Mouse (Mus musculus) c-Kit-positive CD71-negative TER-119-negative erythroid progenitor cells, embryonic 14.5 days (primary cell): ENCODE data around the gene Gm10721.
A peak's percentile ranks its signal among the peaks of the same experiment; 100 is the strongest.
"Not testable (repeated sequence)": the region's sequence is repeated elsewhere in the genome, so short reads cannot be mapped to it uniquely, and the experiment has no call there.

Experiments used
- DNase-seq: peaks from one replicate; pipeline ENCODE4 v3.0.0-alpha.2; 2013; ENCODE audit warnings: low read depth

The Gm10721 gene

DNA sequence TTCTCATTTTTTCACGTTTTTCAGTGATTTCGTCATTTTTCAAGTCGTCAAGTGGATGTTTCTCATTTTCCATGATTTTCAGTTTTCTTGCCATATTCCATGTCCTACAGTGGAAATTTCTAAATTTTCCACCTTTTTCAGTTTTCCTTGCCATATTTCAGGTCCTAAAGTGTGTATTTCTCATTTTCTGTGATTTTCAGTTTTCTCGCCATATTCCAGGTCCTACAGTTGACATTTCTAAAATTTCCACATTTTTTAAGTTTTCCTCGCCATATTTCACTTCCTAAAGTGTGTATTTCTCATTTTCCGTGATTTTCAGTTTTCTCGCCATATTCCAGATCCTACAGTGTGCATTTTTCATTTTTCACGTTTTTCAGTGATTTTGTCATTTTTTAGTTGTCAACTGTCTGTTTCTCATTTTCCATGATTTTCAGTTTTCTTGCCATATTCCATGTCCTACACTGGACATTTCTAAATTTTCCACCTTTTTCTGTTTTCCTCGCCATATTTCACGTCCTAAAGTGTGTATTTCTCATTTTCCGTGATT lies at the start of gene Gm10721:
TSS of gene Gm10721 (plus strand) at position 408 of the 547 bp plus-strand sequence.
- not testable (repeated sequence) for DNase-seq

- peak; percentile 20 for DNase-seq
Observed at GRCm38 (mm10) chr9:3000445-3000972, 12.4 kb upstream of the Gm10721 start, which contains the start of gene Gm10722. Gene Gm10722, plus strand, starts transcription at chr9:3000922.

- DNase-seq = not testable (repeated sequence)
Observed at GRCm38 (mm10) chr9:3001006-3001405, 11.9 kb upstream of the Gm10721 start.

GRCm38 (mm10) chr9:3001948-3002659 lies 10.8 kb upstream of the Gm10721 start:
- not testable (repeated sequence) for DNase-seq

GRCm38 (mm10) chr9:3002794-3003396 lies 10.0 kb upstream of the Gm10721 start, which contains the start of gene Gm11168:
Gene Gm11168, plus strand, starts transcription at chr9:3003346.
- not testable (repeated sequence) for DNase-seq

GRCm38 (mm10) chr9:3006179-3006578 lies 6.8 kb upstream of the Gm10721 start:
- DNase-seq = not testable (repeated sequence)

DNA sequence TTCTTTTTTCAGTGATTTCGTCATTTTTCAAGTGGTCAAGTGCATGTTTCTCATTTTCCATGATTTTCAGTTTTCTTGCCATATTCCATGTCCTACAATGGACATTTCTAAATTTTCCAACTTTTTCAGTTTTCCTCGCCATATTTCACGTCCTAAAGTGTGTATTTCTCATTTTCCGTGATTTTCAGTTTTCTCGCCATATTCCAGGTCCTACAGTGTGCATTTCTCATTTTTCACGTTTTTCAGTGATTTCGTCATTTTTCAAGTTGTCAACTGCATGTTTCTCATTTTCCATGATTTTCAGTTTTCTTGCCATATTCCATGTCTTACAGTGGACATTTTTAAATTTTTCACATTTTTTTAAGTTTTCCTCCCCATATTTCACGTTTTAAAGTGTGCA lies 6.3 kb upstream of the Gm10721 start:
- not testable (repeated sequence) for DNase-seq

DNA sequence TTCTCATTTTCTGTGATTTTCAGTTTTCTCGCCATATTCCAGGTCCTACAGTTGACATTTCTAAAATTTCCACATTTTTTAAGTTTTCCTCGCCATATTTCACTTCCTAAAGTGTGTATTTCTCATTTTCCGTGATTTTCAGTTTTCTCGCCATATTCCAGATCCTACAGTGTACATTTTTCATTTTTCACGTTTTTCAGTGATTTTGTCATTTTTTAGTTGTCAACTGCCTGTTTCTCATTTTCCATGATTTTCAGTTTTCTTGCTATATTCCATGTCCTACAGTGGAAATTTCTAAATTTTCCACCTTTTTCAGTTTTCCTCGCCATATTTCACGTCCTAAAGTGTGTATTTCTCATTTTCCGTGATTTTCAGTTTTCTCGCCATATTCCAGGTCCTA lies 5.7 kb upstream of the Gm10721 start:
- DNase-seq = peak; percentile 7

- not testable (repeated sequence) for DNase-seq
Observed at GRCm38 (mm10) chr9:3009331-3009730, 3.6 kb upstream of the Gm10721 start.

- not testable (repeated sequence) for DNase-seq
Observed at GRCm38 (mm10) chr9:3012054-3012621, 802 bp upstream of the Gm10721 start.

- not testable (repeated sequence) for DNase-seq
Observed at GRCm38 (mm10) chr9:3015354-3015753, 2.4 kb downstream of the Gm10721 start, which contains the start of gene Gm10720. Gene Gm10720, plus strand, starts transcription at chr9:3015654.

DNA sequence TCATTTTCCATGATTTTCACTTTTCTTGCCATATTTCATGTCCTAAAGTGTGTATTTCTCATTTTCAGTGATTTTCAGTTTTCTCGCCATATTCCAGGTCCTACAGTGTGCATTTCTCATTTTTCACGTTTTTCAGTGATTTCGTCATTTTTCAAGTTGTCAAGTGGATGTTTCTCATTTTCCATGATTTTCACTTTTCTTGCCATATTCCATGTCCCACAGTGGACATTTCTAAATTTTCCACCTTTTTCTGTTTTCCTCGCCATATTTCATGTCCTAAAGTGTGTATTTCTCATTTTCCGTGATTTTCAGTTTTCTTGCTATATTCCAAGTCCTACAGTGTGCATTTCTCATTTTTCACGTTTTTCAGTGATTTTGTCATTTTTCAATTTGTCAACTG lies 3.0 kb downstream of the Gm10721 start:
- not testable (repeated sequence) for DNase-seq

DNA sequence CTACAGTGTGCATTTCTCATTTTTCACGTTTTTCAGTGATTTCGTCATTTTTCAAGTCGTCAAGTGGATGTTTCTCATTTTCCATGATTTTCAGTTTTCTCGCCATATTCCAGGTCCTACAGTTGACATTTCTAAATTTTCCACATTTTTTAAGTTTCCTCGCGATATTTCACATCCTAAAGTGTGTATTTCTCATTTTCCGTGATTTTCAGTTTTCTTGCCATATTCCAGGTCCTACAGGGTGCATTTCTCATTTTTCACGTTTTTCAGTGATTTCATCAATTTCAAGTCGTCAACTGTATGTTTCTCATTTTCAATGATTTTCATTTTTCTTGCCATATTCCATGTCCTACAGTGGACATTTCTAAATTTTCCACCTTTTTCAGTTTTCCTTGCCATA lies 4.2 kb downstream of the Gm10721 start, which contains the start of gene Gm10719:
TSS of gene Gm10719 (plus strand) at position 301 of the 400 bp plus-strand sequence.
- DNase-seq = not testable (repeated sequence)

- not testable (repeated sequence) for DNase-seq
Observed at GRCm38 (mm10) chr9:3018944-3019343, 6.0 kb downstream of the Gm10721 start.

DNA sequence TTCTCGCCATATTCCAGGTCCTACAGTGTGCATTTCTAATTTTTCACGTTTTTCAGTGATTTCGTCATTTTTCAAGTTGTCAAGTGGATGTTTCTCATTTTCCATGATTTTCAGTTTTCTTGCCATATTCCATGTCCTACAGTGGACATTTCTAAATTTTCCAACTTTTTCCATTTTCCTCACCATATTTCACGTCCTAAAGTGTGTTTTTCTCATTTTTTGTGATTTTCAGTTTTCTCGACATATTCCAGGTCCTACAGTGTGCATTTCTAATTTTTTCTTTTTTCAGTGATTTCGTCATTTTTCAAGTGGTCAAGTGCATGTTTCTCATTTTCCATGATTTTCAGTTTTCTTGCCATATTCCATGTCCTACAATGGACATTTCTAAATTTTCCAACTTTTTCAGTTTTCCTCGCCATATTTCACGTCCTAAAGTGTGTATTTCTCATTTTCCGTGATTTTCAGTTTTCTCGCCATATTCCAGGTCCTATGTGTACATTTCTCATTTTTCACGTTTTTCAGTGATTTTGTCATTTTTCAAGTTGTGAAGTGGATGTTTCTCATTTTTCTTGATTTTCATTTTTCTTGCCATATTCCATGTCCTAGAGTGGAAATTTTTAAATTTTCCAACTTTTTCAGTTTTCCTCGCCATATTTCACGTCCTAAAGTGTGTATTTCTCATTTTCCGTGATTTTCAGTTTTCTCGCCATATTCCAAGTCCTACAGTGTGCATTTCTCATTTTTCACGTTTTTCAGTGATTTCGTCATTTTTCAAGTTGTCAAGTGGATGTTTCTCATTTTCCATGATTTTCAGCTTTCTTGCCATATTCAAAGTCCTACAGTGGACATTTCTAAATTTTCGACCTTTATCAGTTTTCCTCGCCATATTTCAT lies 7.1 kb downstream of the Gm10721 start:
- not testable (repeated sequence) for DNase-seq

GRCm38 (mm10) chr9:3022316-3023008 lies 9.5 kb downstream of the Gm10721 start:
- peak; percentile 12 for DNase-seq

GRCm38 (mm10) chr9:3023312-3023984 lies 10.5 kb downstream of the Gm10721 start, which contains the start of gene Gm10718:
Gene Gm10718, plus strand, starts transcription at chr9:3023547.
- not testable (repeated sequence) for DNase-seq

- DNase-seq = not testable (repeated sequence)
Observed at GRCm38 (mm10) chr9:3023985-3024648, 11.2 kb downstream of the Gm10721 start.

- not testable (repeated sequence) for DNase-seq
Observed at GRCm38 (mm10) chr9:3024912-3025467, 12.1 kb downstream of the Gm10721 start, which contains the start of gene Gm10717. Gene Gm10717, plus strand, starts transcription at chr9:3025417.
